Mouse (Mus musculus) left cerebral cortex, adult 9 months (tissue): ENCODE results near the gene Nr2f6.

Source experiments
- DNase-seq, 2 experiments: peaks; one replicate each; pipeline ENCODE4 v3.0.0; 2022; ENCODE audit warnings: low spot score in 2 of 2

Gene Nr2f6

DNA sequence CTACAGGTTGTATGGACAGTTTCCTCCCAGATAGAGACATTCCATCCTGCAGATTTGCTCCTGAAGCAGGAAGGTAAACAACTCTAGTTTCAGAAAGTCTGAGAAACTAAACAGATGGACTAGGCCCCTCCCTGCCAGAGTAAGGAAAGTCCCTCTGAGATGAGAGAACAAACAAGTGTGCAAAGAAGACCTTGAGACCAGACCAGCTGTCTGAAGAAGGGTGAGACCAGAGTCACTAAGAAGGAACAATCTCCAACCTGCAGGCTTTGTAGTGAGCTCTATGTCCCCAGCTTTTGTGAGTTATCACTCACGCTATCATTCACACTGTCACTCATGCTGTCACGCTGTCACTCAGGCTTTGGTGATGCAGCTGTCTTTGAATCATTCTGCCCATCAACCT, 9.9 kb upstream of the Nr2f6 start:
- no peak for DNase-seq

DNA sequence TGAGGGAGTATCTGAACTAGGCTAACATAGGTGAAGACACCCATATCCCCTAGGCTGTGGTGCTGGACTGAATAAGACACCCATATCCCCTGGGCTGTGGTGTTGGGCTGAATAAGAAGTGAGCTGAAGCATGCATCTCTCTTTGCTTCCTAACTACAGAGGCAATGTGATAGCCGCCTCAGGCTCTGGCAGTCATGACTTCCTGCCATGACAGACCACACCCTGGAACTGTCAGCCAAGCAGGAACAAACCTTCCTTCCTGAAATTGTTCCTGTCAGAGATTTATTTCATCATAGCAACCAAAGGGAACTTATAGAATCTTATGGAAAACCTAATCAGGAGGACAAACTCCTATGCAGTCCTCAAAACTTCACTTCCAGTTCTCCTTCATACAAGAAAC, 6.5 kb upstream of the Nr2f6 start:
- no peak for DNase-seq

DNA sequence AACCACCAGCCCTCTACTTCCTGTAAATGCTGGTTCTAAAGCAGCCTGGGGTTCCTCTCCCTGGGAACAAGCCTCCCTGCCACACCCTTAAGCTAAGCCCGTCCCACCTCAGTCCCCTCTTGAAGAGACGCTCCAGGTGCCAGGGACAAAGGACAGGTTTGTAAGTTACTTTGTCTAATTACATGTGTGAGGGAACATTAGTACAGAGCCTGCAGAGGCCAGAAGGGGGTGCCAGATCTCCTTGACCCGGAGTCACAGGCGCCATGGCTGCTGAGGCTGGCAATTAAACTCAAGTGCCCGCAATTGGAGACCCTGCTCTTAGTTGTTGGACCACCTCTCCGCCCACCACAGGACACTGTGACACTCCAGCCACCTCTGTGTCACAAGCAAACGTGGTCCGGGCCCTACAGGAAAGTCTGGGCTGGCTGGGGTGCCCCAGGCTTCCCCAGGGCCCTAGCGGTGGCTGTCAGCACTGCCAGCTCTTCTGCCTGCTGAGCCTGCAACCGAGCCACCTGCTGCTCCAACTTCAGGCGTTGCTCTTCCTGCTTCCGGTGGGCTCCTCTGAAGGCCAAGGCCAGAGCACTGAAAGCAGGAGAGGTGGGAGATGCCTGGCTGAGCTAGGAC, 3.6 kb upstream of the Nr2f6 start:
- no peak for DNase-seq

DNA sequence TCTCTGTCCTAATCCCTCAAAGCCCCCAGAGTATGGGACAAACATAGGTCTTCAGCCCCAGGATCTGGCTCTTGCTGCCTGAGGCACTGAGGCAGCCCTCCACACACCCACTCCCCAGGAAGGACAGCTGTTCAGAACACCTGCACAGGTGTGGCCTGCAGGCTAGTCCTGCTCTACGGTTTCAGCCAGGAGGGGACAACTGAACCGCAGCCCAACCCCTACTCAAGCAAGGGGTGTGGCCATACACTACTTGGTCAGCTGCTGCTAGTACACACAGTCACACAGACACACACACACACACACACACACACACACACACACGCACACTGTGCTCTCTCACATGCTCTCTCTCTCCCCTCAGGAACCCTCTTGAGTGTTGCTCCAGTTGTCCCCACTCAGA, 2.1 kb upstream of the Nr2f6 start:
- no peak for DNase-seq

DNA sequence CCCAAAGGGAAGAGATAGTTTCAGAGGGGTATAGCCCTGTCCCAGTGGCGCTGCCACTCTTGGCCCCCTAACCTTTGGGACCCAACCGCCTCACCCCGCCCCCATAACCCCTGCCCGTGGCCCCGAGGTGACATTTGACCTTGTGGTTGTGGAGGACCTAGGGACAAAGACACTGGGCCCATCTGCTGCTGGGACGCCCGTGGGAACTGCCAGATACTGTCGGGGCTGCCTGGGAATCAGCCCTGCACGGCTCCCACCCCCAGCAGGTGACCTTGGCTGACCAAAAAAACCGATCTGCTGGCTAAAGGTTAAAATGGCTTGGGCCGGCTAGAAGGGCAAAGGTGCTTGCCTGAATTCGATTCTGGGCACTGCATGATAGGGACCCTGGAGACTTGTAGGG, 1.6 kb upstream of the Nr2f6 start:
- no peak for DNase-seq

DNA sequence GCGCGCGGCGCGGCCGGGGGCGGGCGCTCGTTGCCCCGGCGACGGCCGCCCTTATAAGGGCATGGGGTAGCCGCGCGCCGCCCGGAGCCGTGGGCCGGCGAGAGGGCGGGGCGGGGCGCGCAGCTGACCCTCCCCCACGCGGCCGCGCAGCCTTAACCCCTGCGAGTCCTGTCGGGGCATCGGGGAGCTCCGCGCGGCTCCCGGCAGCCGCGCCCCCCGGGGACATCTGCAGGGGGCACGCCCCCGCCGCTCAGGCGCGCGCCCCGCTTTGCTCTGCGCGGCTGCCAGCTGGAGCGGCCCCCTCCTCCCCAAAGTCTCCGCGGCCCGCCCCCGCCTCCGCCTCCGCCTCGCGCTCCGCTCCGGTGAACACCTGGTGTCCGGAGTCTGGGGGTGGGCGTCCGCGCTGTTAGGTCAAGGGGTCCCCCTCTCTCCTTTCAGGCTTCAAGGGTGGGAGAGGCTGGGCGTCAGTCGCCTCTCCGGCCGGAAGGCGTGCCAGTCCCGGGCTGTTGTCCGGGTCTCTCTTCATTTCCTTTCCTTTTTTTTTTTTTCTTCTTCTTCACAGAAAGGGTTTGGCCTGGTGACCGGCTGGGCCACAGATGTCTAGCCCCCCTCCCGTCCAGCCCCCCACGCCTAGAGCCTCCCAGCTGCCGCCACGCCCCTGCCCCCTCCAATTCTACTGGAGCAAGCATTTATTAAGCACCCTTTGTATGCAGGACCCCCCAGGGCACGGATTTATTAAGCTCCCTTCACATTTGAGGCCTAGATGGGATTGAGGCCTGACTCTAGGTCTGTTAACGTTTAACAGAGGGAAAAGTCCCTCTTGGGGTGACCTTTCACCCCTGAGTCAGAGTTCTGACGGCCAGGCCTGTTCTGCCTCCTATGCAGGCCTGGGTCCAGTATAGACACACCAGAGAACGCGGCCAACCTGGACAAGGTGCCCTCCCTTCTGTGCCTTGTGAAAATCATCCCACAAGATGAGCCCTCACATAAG, 506 bp upstream of the Nr2f6 start:
- peak in 1 of 2 experiments; percentile 73 for DNase-seq

DNA sequence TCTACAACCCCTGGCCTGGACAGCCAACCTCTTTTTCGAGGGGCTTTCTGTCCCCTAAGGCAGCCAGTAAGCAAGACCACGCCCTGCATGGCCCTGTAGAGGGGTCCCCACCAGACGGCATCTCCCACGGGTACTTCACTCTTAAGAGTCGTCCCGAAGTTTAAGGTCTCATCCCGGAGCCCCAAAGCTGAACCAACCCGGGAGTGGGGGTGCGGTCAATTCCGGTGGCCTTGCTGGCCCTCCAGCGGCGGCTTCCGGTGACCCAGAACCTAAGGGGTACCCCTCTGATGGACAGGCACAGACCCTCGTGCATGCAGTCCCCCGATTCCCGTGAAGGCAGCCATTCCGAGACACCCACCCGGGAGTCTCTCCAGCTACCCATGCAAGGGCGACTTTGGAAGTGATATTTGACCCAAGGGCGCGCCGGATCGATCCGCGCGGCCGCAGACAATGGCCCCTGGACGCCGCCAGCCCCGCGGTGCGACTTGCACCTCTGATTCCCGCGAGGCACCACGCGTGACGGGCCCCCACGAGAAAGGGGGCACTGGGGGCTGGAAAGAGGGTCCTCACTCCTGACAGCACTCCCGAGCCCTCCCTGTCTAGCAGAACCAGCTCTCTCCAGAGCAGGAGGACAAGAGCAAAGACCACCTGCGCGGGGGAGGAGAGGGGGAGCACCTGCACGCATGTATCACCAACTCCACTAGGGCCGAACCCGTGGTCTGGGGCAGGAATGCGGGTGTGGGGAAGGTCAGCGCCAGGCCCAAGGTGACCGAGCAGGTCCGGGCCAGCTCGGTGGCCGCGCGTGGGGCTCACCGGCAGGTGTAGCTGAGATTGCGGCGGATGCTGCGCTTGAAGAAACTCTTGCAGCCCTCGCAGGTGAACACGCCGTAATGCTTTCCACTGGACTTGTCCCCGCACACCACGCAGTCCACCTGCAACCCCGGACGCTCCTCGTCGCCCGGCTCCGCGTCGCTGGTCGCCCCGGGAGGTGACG, 1.3 kb downstream of the Nr2f6 start:
- DNase-seq, result no peak

DNA sequence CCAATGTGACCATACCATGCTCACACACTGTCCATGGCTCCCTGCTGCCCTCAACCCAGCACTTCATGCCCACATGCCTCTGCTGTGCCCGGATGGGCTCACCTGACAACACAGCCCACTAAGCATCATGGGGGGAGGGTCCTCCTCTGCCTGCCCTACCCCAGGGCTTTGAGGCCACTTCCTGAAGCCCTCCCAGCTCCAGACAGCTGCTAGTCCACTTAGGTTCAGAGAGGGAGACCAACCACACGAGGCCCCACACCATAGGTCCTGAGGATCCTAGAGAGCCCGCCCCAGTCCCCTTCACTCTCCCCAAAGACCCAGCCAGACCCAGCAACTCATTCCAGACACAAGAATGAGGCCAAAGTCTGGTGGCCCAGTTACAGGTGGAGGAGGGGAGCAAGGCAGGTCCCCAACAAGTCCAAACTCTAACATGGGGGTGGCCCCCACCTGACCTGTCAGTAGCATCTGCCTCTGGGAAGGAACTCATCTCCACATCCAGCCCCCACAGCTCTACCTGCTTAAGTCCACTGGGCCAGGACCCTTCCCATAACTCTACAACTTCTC, 2.2 kb downstream of the Nr2f6 start:
- no peak for DNase-seq

DNA sequence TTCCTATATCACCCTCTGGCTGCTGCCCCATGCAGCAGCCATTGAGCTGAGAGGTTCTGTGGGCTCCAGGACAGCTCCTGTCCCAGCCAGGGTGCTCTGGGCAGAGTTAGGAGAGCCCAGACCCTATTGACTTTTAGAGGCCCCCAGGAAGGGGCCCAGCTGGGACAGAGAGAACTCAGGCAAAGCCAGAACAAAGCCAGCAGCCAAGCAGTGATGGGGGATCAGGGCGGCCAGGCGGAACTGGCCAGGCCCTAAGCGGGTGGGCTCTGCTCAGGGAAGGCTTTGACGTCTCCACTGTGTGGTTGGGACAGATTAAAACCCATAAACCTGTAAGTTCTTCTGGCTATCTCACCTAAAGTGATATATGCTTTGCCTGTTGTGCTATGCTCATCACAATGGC, 2.8 kb downstream of the Nr2f6 start:
- DNase-seq, result no peak

DNA sequence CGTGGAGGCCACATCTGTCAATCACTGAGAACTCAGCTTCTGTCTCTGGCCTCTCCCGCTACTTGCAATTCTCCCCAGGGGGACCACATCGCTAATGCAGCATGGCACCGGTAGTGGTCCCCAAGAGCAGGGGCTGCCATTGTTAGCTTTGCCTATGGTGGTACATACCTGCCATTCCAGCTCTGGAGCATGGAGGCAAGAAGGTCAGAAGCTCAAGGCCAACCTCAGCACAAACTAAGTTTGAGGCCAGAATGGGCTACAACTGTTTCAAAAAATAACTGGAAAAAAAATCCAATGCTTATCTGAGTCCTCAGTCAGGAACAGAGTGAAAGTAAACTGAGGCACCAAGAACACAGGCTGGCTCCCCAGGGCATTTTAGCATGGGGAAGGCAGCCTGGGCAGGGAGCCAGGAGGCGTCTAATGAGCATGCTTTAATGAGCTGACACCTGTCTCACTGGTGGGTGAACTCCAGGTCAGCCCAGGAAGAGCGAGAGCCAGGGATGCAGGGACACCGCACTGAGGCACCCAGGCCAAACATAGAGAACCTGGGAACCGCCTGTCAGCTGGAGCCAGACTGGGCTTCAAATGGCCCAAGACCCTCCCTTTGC, 5.2 kb downstream of the Nr2f6 start:
- DNase-seq, result no peak

DNA sequence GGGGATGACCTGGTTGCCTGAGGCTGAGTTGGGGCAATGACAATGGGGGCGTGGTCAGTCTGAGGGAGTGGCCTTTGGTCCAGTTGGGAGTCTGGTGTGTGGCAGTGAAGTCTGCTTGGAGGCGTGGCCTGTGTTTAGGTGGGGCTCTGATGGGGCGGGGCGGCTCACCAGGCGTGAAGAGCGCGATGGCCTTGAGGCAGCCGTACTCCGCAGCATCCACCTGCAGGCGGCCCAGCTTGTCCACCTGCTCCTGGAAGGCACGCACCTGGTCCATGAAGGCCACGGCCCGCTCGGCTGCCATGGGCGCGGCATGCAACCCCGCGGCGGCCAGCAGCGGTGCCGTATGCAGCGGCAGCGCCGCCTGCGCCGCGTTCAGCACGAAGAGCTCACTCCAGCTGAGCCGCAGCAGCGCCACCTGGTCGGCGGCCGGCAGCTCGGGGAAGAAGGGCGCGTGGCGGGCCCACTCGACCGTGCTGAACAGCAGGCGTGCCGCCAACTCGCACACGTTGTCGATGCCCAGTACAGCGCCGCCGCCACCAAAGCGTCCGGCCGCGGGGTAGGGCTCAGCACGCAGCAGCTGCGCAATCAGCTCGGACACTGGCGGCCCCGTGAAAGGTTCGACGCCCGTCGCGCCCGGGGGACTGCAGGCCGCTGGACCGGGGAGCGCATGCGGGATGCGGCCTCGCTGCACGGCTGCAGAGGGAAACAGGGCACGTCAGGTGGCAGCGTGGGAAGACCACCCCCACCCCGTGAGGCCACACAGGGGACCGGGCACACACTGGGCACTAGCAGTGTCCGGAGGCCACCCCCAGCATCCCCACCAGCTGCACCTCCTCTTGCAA, 6.0 kb downstream of the Nr2f6 start:
- DNase-seq, result peak in 1 of 2 experiments; percentile 65

DNA sequence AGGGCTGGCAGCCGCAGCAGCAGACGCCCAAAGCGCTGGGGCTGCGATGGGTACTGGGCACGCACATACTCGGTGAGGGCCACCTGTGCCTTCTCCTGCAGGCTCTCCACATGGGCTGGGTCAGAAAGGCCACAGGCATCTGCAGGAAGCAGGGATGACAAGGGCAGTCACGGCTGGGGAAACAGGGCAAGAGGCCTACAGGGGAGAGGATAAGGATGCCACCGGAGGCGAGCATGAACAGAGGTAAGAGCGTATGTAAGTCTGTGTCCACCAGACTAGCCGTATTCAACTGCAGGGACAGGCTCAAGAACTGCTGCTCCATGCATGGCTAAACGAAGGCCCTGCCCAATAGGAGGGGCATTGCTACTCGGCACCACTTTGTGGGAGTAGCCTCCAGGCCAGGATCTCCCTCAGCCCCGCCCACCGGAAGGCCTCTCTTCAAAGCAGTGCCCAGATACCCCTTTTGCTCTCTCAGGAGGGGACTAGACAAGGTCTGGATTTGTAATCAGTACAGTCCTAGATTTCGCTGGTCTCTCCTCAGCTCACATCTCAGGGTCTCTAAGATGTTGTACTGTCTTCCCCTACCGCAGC, 7.0 kb downstream of the Nr2f6 start:
- DNase-seq, result no peak

DNA sequence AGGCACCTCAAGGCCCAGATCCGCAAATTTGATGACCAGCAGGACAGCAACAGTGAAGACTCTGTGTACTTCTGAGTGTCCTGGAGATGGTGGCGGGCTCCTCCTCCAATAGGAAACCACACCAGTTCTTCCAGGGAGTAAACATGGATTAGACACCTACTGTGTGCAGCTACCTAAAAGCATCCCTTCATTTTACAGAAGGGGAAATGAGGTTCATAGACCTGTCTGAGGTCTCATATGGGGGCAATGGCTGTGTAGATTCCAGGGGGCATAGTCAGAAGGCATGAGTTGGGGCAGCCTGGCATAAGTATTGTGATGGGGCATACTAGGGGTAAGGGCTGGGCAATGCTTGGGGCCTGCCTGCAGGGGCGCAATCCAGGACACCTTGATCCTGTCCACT, 8.8 kb downstream of the Nr2f6 start:
- no peak for DNase-seq

DNA sequence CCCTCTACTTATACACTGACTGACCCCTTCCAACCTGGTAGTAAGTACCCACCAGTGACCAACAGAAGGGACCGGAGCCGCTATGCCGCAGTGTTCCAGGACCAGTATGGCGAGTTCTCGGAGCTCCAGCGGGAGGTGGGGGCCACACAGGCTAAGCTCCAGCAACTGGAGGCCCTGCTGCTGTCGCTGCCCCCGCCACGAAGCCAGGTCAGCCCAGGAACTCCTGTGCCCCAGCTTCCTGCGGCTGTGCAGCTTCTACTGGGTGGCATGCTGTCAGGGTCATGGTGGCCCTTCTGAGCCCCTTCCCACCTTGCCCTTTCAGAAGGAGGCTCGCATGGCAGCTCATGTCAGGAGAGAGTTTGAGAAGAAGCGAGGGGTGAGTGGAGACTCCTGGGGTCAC, 9.3 kb downstream of the Nr2f6 start:
- no peak for DNase-seq

DNA sequence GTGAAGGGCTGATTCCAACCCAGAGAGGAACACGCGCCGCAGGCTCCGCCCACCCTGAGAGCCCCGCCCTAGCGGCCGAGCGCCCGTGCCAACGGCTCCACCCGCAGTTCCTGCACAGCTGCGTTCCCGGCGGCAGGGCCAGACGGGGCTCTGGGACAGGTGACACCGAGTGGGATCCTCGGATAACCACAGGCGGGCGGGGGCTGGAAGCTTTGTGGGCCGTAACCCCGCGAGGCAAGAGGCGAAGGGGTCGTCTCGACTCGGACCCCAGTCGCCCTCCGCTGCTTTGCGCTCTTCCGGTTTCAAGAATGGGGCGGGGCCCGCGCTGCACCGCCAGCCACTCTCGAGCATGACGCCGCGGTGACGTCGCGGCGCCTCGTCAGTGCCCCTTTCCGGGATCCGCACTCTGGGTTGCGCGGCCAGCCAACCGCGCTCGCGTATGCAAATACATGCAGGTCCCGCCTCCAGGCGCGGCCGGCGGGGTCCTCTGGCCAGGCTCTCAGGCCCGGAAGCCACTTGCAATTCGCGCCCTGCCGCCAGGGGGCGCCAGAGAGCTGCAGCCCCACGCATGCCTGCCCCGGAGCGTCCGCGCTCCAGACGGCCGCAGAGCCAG, 10.4 kb downstream of the Nr2f6 start, which contains the start of gene Ocel1:
TSS of gene Ocel1 (plus strand) at position 63 of the 613 bp plus-strand sequence.
- DNase-seq, result peak; percentile 96 to 98

DNA sequence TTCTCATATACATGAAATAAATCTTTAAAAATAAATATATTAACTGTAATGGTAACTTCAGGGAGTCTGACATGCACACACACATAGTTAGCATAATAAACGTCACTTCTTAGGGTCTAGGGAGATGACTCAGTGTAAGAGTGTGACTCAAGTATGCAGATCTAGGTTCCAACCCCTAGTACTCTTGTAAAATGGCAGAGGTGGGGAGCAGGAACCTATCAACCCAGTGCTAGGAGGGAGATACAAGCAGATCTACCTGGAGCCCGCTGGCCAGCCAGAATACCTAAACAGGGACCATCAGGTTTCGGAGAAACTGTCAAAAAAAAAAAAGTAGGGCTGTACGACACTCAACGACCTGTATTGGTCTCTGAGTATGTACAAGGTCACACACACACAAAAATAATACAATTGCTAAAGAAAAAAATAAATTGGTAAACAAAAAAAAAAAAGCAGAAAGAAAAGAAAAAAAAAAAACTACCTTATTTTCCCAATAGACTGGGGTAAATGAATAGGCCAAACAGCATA, 11.0 kb downstream of the Nr2f6 start:
- no peak for DNase-seq

DNA sequence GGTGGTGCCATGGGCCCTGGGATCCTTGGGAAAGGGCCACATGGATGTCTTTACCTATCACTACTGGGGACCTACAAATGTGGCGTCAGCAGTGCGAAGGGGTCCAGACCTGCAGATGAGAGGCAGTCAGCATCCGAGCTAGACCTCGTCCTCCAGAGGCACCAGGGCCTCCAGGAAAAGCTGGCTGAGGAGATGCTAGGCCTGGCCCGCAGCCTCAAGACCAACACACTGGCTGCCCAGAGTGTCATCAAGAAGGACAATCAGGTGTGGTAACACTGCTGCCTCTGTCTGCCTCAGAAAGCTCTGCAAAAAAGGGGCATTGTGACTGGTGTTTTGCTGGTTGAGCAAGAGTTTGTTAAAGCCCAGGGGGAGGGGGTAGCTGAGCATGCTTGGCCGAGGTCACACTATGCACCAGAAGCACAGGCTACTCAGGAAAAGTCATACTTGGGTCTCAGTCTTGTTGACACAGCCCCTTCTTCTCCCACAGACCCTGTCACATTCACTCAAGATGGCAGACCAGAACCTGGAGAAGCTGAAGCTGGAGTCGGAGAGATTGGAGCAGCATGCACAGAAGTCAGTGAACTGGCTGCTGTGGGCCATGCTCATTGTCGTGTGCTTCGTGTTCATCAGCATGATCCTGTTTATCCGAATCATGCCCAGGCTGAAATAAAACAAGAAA, 12.6 kb downstream of the Nr2f6 start:
- no peak for DNase-seq

DNA sequence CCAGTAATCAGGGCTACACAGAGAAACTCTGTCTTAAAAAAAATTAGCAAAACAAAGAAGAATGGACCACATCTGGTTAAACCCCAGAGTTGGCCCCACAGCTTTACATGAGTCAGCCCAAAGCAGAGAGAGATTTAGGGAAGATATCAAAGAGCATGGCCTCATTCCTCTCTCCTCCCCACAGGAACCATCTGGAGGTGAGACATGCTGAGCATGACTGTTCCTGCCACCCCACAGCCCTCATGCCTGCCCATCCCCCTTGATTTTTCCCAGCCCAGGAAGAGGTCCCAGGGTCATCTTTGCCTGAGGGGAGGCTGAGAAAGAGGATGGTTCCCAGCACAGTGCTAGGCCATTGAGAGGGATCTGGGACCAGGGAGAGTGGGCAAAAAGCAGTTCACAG, 13.4 kb downstream of the Nr2f6 start:
- DNase-seq, result no peak
